Mouse (Mus musculus): ENCODE results near the gene Hoxb5. TPM values are rescaled to one million over a fixed set of nuclear protein-coding genes. Genes with fewer than 3 reads are reported as not detected.

Gene Hoxb5
- polyA plus RNA-seq, 1 experiment from 2014 or later = not detected

DNA sequence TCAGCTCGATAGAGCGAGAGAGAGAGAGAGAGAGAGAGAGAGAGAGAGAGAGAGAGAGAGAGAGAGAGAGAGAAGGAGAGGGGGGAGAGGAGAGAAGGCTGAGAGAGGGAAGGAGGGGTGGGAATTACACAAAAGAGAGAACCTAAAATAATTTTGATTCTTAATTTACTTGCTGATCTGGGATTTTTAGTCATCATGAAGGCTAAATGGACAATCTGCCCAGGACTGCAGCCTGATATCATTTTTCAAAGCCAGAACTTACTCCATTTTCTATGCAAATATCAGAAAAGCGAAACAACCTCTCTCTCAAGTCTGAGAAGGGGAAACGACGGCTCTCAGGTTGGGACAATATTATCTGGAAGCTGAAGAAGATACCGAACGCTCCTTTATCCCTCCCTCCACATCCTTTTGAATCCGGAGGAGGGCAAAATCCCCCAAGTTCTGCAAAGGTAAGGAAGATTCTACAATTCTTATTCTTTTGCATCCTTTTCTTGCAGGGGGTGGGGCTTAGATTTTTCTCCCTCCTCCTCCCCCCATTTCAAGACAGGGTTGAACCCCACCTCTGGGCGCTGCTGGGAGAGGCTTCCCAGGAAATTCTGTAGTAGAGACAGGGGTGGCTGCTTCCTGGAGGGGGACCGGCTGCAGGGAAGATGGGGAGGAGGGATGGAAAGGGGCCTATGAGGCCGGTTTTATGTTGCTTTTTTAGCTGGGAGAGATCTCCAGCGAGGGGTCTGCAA, 10.4 kb upstream of the Hoxb5 start:
- no peaks in the 10 kb centered on the region for H3K4me1 ChIP-seq (replicated peaks; ENCODE audit: control insufficient read depth, insufficient read depth, low read length)
- H3K27me3 ChIP-seq (replicated peaks; ENCODE audit: control insufficient read depth, insufficient read depth, low read length) = peaks cover 93% of the 10 kb centered on the region
- H3K36me3 ChIP-seq (ENCODE audit: control insufficient read depth, insufficient read depth) = no peaks in the 10 kb centered on the region
- H3K4me2 ChIP-seq (ENCODE audit: low read length) = no peak overlapping the region
- WGBS = 0% methylated on average over 12 of the region's 12 CpGs
- H3K9ac ChIP-seq (replicated peaks; ENCODE audit: low read depth, low read length) = no peak overlapping the region
- H3K9me3 ChIP-seq (ENCODE audit: control insufficient read depth, low read length) = no peaks in the 10 kb centered on the region; the same call in 1 of the 2 replicates
- no peak overlapping the region for H3K4me3 ChIP-seq (replicated peaks; ENCODE audit: low read length)
- no peak overlapping the region for H3K27ac ChIP-seq (ENCODE audit: low read length)
- ATAC-seq = no peak

DNA sequence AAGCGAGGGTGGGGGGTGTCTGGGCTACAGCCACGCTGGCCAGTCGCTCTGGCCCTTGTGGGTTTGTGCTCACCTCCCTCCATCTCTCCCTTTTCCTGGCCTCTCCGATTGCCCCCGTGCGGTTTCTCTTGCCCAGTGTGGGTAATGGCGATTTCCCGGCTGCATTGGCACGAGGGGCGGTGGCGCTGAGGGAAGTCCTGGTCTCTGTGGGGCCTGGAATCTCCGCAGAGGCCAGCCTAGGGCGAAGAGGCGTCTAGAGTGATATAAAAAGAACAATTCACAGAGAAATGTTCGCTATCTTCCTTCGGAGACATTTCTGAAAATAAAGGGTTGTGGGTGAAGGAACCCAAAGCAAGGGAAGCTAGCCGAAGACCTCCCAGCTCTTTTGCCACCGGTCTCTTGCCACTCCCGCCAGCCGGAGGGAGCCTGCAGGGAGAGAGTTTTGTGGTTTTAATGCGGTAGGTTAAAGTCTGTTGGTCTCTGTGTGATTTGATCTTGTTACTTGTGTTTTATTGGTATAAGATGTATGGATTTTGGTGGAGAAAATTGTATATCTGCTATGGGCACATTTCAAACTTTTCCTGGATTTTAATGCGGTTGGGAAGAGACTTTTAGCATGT, 9.7 kb upstream of the Hoxb5 start:
- H3K9ac ChIP-seq (replicated peaks; ENCODE audit: low read depth, low read length) = no peak overlapping the region
- WGBS = under 1% methylated on average over 22 of the region's 22 CpGs

DNA sequence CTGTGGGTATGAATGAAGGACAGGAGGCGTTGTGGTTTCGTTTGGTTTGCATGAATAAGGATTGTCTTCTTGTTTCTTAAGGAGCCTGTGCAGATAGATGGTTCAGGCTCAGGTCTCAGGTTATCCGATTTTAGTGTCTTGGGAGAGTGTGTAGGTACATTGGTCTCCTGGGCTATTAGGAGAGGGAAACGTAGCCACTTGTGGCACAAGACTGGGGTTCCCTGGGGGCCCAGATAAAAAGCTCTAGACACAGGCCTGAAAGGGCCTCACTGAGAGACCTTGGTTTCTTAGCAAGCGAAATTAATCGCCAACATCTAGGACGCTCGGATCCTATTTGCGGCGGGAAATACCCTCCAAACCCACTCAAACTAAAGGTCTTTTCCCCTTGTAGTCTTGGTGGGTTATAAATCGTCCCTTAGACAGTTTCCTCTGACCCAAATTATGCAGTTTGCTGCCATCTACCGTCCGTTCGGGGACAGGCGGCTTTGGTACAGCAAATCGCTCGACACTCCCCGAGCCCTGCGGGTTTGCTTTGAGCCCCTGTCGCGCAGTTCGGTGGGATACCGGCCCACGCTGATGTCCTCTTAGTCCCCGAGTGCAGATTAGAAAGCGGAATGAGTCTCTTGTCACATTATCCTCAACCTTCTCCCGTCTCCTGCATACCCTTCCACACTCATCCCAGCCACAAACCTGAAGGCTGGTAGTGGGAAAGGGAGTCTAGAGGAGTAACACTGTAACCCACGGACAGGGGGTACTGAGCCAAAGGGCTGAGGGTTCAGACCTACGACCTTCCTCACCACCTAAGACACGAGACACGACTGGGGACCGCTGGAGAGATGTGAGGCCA, 8.7 kb upstream of the Hoxb5 start:
- H3K27ac ChIP-seq (ENCODE audit: low read length) = no peak overlapping the region
- no peaks in the 10 kb centered on the region; the same call in 1 of the 2 replicates for H3K9me3 ChIP-seq (ENCODE audit: control insufficient read depth, low read length)
- under 1% methylated on average over 32 of the region's 32 CpGs for WGBS
- H3K4me2 ChIP-seq (ENCODE audit: low read length) = no peak overlapping the region
- ATAC-seq = no peak
- H3K9ac ChIP-seq (replicated peaks; ENCODE audit: low read depth, low read length) = no peak overlapping the region
- H3K27me3 ChIP-seq (replicated peaks; ENCODE audit: control insufficient read depth, insufficient read depth, low read length) = peaks cover 94% of the 10 kb centered on the region
- no peaks in the 10 kb centered on the region for H3K4me1 ChIP-seq (replicated peaks; ENCODE audit: control insufficient read depth, insufficient read depth, low read length)
- H3K4me3 ChIP-seq (replicated peaks; ENCODE audit: low read length) = no peak overlapping the region
- no peaks in the 10 kb centered on the region for H3K36me3 ChIP-seq (ENCODE audit: control insufficient read depth, insufficient read depth)

More for the DNA sequence above, 9.7 kb upstream of the Hoxb5 start:
- Histone ChIP-seq H3K27me3 (replicated peaks; ENCODE audit: control insufficient read depth, insufficient read depth, low read length) (peaks cover 93% of the 10 kb centered on the region), H3K27ac (ENCODE audit: low read length) (no peak overlapping the region), H3K9me3 (ENCODE audit: control insufficient read depth, low read length) (no peaks in the 10 kb centered on the region; the same call in 1 of the 2 replicates), H3K4me3 (replicated peaks; ENCODE audit: low read length) (no peak overlapping the region), H3K36me3 (ENCODE audit: control insufficient read depth, insufficient read depth) (no peaks in the 10 kb centered on the region), H3K4me2 (ENCODE audit: low read length) (no peak overlapping the region), H3K4me1 (replicated peaks; ENCODE audit: control insufficient read depth, insufficient read depth, low read length) (no peaks in the 10 kb centered on the region)
- ATAC-seq = no peak

DNA sequence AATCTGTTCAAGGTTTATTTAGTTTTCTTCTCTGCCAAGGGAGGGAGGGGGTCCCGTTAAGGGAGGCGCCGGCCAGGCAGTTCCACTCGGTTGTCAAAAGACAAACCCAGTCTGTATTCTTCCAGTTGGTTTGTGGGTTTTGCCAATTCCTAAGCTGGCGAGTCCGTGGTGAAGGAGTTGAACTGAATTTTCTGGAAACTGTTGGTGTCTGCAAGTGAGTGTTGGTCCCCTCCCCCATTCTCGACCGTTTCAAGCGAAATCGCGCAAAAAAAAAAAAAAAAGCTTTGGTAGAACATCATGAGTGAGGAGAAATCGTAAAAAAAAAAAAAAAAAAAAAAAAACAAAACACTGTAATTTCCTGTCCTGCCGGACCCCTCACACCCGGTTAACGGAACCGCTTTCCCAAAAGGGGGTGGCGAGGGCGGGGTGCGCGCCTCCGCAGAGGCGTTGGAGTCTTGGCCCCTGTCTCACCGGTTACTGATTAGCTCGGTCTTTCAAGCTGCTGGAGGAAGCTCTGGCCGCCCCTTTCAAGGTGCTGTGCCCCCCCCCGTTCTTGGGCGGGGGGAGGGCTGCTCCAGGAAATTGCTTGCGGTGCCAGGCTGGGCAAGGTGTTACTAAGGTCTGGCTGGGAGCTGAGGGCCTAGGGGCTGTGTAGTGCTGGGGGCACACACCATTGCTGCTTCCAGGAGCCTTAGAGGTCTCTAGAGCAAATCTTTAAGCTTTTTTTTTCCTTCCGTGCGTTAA, 7.9 kb upstream of the Hoxb5 start:
- Histone ChIP-seq H3K27ac (ENCODE audit: low read length) (no peak overlapping the region), H3K36me3 (ENCODE audit: control insufficient read depth, insufficient read depth) (no peaks in the 10 kb centered on the region), H3K4me3 (replicated peaks; ENCODE audit: low read length) (no peak overlapping the region), H3K4me1 (replicated peaks; ENCODE audit: control insufficient read depth, insufficient read depth, low read length) (no peaks in the 10 kb centered on the region), H3K9me3 (ENCODE audit: control insufficient read depth, low read length) (no peaks in the 10 kb centered on the region; the same call in 1 of the 2 replicates), H3K4me2 (ENCODE audit: low read length) (no peak overlapping the region), H3K9ac (replicated peaks; ENCODE audit: low read depth, low read length) (no peak overlapping the region), H3K27me3 (replicated peaks; ENCODE audit: control insufficient read depth, insufficient read depth, low read length) (peaks cover 95% of the 10 kb centered on the region)
- WGBS = 1% methylated on average over 30 of the region's 30 CpGs
- no peak for ATAC-seq

DNA sequence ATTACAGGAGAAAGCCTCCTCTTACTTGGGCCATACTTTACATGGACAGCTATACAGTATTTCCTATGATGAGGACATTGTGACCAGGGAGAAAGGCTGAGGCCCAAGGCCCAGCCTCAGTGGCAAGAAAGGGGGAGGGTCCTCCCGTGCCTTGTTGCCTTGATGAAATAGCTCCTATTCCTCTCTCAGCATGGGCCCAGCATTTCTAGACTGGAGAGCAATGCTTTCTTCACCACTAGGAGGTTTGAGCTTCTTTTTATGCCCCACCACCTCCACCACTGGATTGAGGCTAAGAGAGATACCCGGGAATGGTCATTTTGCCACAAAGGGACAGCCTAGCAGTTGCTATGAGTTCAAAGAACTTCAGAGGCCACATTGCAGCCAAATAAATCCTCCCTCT, 6.1 kb upstream of the Hoxb5 start:
- Histone ChIP-seq H3K36me3 (ENCODE audit: control insufficient read depth, insufficient read depth) (no peaks in the 10 kb centered on the region), H3K4me1 (replicated peaks; ENCODE audit: control insufficient read depth, insufficient read depth, low read length) (no peaks in the 10 kb centered on the region), H3K4me3 (replicated peaks; ENCODE audit: low read length) (no peak overlapping the region), H3K27ac (ENCODE audit: low read length) (no peak overlapping the region), H3K27me3 (replicated peaks; ENCODE audit: control insufficient read depth, insufficient read depth, low read length) (peaks cover 97% of the 10 kb centered on the region), H3K9ac (replicated peaks; ENCODE audit: low read depth, low read length) (no peak overlapping the region), H3K9me3 (ENCODE audit: control insufficient read depth, low read length) (no peaks in the 10 kb centered on the region; the same call in 1 of the 2 replicates), H3K4me2 (ENCODE audit: low read length) (no peak overlapping the region)
- ATAC-seq = no peak
- 2% methylated on average over 2 of the region's 2 CpGs for whole genome bisulfite sequencing

DNA sequence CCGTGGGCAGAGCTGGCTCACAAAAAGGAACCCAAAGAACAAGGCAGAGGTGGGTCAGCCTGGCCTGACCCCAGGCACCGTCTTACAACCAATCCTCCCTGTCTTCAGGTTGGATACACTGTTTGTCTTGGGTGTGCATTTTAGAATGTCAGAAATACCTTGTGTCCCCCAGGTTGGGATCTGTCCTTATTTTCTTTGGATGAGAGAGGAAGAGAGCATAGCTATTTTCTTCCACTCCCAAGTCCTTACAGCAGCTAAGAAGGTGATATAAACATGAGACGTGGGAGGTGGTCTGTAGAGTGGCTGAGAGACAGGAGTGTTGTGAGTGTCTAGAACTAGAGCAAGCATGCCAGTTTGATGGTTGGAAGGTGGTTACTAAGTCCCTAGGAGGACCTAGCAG, 5.7 kb upstream of the Hoxb5 start:
- H3K9ac ChIP-seq (replicated peaks; ENCODE audit: low read depth, low read length) = no peak overlapping the region
- no peak overlapping the region for H3K4me3 ChIP-seq (replicated peaks; ENCODE audit: low read length)
- no peak overlapping the region for H3K4me2 ChIP-seq (ENCODE audit: low read length)
- H3K4me1 ChIP-seq (replicated peaks; ENCODE audit: control insufficient read depth, insufficient read depth, low read length) = no peaks in the 10 kb centered on the region
- under 1% methylated on average over 3 of the region's 3 CpGs for WGBS
- no peaks in the 10 kb centered on the region; the same call in 1 of the 2 replicates for H3K9me3 ChIP-seq (ENCODE audit: control insufficient read depth, low read length)
- H3K36me3 ChIP-seq (ENCODE audit: control insufficient read depth, insufficient read depth) = no peaks in the 10 kb centered on the region
- ATAC-seq = no peak
- H3K27ac ChIP-seq (ENCODE audit: low read length) = no peak overlapping the region
- peaks cover 97% of the 10 kb centered on the region for H3K27me3 ChIP-seq (replicated peaks; ENCODE audit: control insufficient read depth, insufficient read depth, low read length)

DNA sequence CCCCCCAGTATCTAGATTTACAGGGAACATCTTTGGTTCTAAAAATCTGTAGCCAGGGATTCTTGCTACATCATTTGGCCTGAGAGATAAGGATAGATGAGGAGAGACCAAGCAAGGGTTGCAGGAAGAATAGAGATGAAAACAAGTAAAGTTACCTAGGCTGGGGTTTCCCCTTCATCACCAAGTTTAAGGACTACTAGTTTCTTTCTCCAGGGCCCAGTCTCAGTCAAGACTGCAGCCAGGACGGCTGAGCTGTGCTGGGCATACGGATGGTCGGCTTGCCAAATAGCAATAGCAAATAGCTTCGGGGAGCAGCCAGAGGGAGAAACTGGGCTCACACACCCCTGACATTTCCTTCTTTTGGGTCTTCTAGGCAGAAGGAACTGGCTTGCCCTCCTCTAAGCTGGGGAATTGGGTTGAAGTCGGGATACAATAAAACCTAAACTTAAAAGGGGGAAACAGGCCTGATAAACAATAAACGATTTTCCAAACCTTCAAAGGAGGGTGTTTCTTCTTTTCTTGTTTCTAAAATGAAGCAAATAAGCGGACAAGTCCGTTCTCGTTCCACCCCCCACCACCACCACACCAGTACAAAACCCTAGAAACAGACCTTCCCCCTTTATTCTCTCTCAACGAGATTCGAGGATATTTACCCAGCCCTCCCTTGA, 5.0 kb upstream of the Hoxb5 start:
- Histone ChIP-seq H3K9me3 (ENCODE audit: control insufficient read depth, low read length) (no peaks in the 10 kb centered on the region; the same call in 1 of the 2 replicates), H3K4me2 (ENCODE audit: low read length) (no peak overlapping the region), H3K4me3 (replicated peaks; ENCODE audit: low read length) (no peak overlapping the region), H3K4me1 (replicated peaks; ENCODE audit: control insufficient read depth, insufficient read depth, low read length) (no peaks in the 10 kb centered on the region; the same call in 1 of the 2 replicates), H3K27ac (ENCODE audit: low read length) (no peak overlapping the region), H3K36me3 (ENCODE audit: control insufficient read depth, insufficient read depth) (no peaks in the 10 kb centered on the region), H3K27me3 (replicated peaks; ENCODE audit: control insufficient read depth, insufficient read depth, low read length) (peaks cover 97% of the 10 kb centered on the region), H3K9ac (replicated peaks; ENCODE audit: low read depth, low read length) (no peak overlapping the region)
- WGBS = 4% methylated on average over 11 of the region's 11 CpGs
- no peak for ATAC-seq

DNA sequence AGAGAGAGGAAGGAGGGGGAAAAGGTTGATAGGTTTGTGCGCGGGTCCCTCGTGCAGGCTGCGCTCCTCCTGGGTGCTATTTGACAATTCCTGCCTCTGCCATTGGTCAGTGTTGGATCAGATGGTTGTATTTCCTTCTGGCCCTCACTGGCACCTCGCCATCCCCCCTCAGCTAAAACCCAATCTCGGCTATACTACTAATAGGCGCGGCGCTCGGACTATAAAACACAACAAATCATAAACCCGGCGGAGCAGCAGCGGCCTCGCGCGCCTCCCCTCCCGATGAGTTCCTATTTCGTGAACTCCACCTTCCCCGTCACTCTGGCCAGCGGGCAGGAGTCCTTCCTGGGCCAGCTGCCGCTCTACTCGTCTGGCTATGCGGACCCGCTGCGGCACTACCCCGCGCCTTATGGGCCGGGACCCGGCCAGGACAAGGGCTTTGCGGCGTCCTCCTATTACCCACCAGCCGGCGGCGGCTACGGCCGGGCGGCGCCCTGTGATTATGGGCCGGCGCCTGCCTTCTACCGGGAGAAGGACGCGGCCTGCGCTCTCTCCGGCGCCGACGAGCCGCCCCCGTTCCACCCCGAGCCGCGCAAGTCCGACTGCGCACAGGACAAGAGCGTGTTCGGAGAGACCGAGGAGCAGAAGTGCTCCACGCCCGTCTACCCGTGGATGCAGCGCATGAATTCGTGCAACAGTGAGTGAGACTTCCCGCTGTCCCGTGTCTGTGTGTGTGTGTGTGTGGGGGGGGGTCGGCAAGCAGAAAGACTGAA, 4.1 kb upstream of the Hoxb5 start:
- H3K27me3 ChIP-seq (replicated peaks; ENCODE audit: control insufficient read depth, insufficient read depth, low read length) = peaks cover 97% of the 10 kb centered on the region
- no peak for ATAC-seq
- no peak overlapping the region for H3K9ac ChIP-seq (replicated peaks; ENCODE audit: low read depth, low read length)
- H3K4me1 ChIP-seq (replicated peaks; ENCODE audit: control insufficient read depth, insufficient read depth, low read length) = no peaks in the 10 kb centered on the region; the same call in 1 of the 2 replicates
- H3K4me3 ChIP-seq (replicated peaks; ENCODE audit: low read length) = no peak overlapping the region
- no peak overlapping the region for H3K27ac ChIP-seq (ENCODE audit: low read length)
- H3K4me2 ChIP-seq (ENCODE audit: low read length) = no peak overlapping the region
- H3K9me3 ChIP-seq (ENCODE audit: control insufficient read depth, low read length) = no peaks in the 10 kb centered on the region
- WGBS = under 1% methylated on average over 66 of the region's 66 CpGs
- no peaks in the 10 kb centered on the region for H3K36me3 ChIP-seq (ENCODE audit: control insufficient read depth, insufficient read depth)
